Mouse (Mus musculus): ENCODE measurements at regions not wholly inside any gene's neighbourhood (a gene's known extent, or its start where the extent isn't known, plus 50 kb on each side); places are given as distances from the start of the nearest gene placed in this dataset.

DNA sequence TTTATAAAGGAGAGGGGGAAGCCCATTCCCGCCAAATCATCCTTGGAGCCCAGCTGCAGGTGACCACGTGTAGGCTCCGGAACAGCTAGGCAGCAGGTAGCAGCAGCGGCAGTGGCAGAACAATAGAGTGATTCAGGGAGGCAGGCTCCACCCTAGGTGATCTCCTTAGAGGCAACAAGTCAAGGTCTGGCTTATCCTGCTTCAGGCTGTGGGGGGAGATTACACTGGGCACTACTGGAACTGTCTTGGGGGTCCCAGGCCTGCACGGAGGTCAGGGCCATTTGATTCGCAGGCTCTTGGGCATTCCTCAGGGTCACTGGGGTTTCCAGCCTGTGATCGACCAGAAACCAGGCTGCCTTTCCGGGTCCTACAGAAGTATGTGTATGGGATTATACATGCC, 2711.1 kb downstream of the Gm37988 start:
- DNase-seq (ENCODE audit: low read depth, low spot score), result no peak
- Histone ChIP-seq H3K36me3 (ENCODE audit: control insufficient read depth, insufficient read depth, low read length, poor library complexity, severe bottlenecking) (no peaks in the 10 kb centered on the region), H3K27me3 (ENCODE audit: control insufficient read depth, insufficient read depth, low read length, poor library complexity, severe bottlenecking) (no peaks in the 10 kb centered on the region)

DNA sequence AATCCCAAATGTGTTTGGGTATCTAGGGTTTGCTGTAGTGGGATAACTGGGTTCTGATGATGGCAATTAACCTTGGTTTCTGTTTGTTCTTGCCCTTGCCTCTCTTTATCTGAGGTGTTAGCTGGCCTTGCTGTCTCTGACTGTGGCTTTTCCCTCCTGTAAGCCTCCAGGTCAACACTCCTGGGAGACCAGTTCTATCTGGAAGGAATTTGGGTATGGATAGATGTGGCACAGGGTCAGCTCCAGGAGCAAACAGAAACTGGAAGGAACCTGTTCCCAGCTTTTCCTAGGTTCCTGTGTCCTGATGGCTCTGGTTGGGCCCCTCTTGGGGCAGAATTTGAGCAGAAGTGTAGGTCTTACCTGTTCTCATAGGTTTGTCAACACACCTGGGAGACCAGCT, 2725.8 kb downstream of the Gm37988 start:
- no peak for DNase-seq (ENCODE audit: low read depth, low spot score)
- H3K36me3 ChIP-seq (ENCODE audit: control insufficient read depth, insufficient read depth, low read length, poor library complexity, severe bottlenecking), result no peaks in the 10 kb centered on the region
- no peaks in the 10 kb centered on the region for H3K27me3 ChIP-seq (ENCODE audit: control insufficient read depth, insufficient read depth, low read length, poor library complexity, severe bottlenecking)

DNA sequence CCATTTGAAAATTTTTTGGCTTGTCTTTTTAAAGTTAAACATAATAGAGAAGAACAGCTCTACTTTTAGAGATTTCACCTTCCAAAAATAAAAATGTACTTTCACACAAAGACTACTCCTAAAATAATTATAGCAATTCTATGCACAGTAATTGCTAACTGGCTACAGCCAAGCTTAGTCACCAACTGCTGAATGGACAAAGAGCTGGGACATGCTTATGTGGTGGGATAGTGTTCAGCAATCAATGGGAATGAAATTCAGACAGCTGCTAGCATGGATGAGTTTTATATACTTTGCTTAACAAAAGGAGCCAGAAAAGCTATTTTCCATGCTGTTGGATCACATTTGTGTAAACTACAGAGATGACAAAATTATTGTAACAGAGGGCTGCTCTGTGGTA, 2727.5 kb downstream of the Gm37988 start:
- DNase-seq (ENCODE audit: low read depth, low spot score), result no peak
- no peaks in the 10 kb centered on the region for H3K27me3 ChIP-seq (ENCODE audit: control insufficient read depth, insufficient read depth, low read length, poor library complexity, severe bottlenecking)
- H3K36me3 ChIP-seq (ENCODE audit: control insufficient read depth, insufficient read depth, low read length, poor library complexity, severe bottlenecking), result no peaks in the 10 kb centered on the region

DNA sequence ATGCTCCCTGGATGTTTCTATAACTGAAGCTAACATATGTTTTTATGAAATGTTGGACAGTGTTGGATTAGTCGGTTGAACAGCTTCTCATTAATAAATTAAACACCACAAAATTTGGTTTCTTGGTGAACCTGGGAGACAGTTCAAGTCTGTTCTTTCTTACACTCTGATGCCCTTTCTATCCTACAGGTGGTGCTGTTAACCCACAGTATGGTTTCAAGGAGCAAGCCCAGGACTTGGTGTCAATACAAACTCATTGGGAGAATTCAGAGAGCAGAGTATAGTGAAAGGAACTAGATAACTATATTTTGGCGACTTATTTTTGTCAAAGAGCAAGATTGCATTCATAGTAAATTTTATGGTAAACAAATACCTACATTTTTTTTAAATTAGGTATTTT, 2735.8 kb downstream of the Gm37988 start:
- no peak for DNase-seq (ENCODE audit: low read depth, low spot score)
- no peaks in the 10 kb centered on the region for H3K27me3 ChIP-seq (ENCODE audit: control insufficient read depth, insufficient read depth, low read length, poor library complexity, severe bottlenecking)
- H3K36me3 ChIP-seq (ENCODE audit: control insufficient read depth, insufficient read depth, low read length, poor library complexity, severe bottlenecking), result no peaks in the 10 kb centered on the region

DNA sequence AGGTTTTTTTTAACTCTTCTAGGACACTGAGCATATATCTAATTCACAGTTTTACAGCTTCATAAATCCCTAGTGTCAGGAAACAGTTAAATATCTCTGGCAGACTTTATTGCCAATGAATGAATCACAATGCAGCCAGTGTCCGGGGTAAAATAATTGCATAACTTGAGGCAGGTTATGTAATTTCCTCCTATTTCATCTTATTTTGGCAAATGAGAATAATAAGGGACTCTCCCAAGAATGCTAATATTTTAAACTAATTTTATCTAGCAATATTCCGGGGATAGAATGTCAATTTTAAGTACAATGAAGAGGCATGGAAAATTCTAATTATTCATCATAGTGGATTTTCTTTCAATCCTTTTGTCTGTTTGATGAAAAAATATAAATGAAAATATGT, 2740.6 kb downstream of the Gm37988 start:
- no peak for DNase-seq (ENCODE audit: low read depth, low spot score)
- Histone ChIP-seq H3K36me3 (ENCODE audit: control insufficient read depth, insufficient read depth, low read length, poor library complexity, severe bottlenecking) (no peaks in the 10 kb centered on the region), H3K27me3 (ENCODE audit: control insufficient read depth, insufficient read depth, low read length, poor library complexity, severe bottlenecking) (no peaks in the 10 kb centered on the region)

DNA sequence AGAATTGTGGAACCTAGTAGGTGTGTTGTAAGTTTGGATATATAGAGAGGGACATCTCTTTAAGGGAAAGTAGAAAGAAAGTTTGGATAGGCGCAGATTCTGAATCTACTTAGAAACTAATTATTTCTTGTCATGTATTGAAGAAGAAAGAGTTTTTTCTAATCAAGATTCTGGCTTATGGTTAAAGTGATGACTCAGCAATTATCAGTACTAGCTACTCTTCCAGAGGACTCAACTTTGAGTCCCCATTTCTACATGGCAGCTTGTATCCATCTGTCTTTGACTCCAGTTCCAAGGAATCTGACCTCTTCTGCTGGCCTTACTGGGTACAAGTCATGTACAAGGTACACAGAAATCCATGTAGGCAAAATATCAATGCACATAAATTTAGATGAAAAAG, 2767.1 kb downstream of the Gm37988 start:
- Histone ChIP-seq H3K27me3 (ENCODE audit: control insufficient read depth, insufficient read depth, low read length, poor library complexity, severe bottlenecking) (no peaks in the 10 kb centered on the region), H3K36me3 (ENCODE audit: control insufficient read depth, insufficient read depth, low read length, poor library complexity, severe bottlenecking) (no peaks in the 10 kb centered on the region)
- no peak for DNase-seq (ENCODE audit: low read depth, low spot score)

DNA sequence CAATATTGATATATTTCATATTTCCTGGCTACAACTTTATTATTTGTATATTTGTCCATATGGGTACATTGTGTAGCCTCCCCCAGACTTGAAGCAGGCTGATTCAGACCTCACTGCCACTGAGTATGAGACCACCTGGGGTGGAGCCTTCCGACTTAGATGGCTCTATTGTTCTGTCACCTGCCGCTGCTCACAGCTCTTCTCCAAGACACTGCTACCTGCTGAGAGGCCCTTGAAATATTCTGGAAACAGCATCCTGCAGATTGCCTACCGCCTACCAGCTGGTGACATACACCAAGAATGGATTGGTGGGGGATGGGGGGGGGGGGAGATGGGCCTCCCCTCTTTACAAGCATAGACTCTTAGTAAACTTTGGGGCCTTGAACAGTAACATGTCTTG, 2778.7 kb downstream of the Gm37988 start:
- no peaks in the 10 kb centered on the region for H3K36me3 ChIP-seq (ENCODE audit: control insufficient read depth, insufficient read depth, low read length, poor library complexity, severe bottlenecking)
- no peak for DNase-seq (ENCODE audit: low read depth, low spot score)
- no peaks in the 10 kb centered on the region for H3K27me3 ChIP-seq (ENCODE audit: control insufficient read depth, insufficient read depth, low read length, poor library complexity, severe bottlenecking)

DNA sequence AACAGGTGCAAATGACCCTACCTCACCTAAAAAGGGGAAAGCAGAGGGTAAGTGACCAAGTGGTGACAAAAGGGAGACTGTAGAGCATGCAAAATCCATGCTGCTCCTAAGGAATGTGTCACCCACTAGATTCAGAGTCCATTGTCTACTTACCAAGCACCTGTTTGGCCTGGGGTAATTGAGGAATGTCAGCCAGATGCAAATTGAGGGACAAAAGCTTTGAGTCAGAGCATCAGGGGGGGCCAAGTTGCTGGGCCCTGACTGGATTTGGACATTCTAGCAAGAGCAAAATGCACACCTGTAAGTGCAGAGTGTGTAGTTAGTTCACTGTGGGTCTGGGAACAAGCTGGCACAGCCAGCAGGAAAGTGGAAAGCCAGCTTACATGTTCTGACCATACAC, 2783.6 kb downstream of the Gm37988 start:
- Histone ChIP-seq H3K27me3 (ENCODE audit: control insufficient read depth, insufficient read depth, low read length, poor library complexity, severe bottlenecking) (no peaks in the 10 kb centered on the region), H3K36me3 (ENCODE audit: control insufficient read depth, insufficient read depth, low read length, poor library complexity, severe bottlenecking) (no peaks in the 10 kb centered on the region)
- DNase-seq (ENCODE audit: low read depth, low spot score), result no peak

All from splenic B cell, adult 2 months (primary cell).